Mouse (Mus musculus) liver, embryonic 14.5 days (tissue): ENCODE data around the gene Bbs7.

ENCODE experiments used
- CTCF ChIP-seq: IDR thresholded peaks from 2 replicates; pipeline ENCODE4 v1.5.1; 2016; ENCODE audit warnings: antibody characterized with exemption, low read depth, control low read depth
- EP300 ChIP-seq: IDR thresholded peaks from 2 replicates; pipeline ENCODE4 v1.6.1; 2016; ENCODE audit warnings: antibody characterized with exemption, low read depth

- TF ChIP-seq CTCF (no peak), EP300 (no peak)
These were observed 31.4 kb upstream of the Bbs7 start for GRCm38 (mm10) chr3:36644554-36645244.
